Mouse (Mus musculus) embryonic fibroblast, embryonic 13.5 days (primary cell): Measurements from ENCODE around the gene Tmem79.
"Not testable (repeated sequence)": the region's sequence is repeated elsewhere in the genome, so short reads cannot be mapped to it uniquely, and the experiment has no call there.

Experiments
- CTCF ChIP-seq: IDR thresholded peaks from 2 replicates; pipeline ENCODE4 v1.5.1; 2011; ENCODE audit warnings: mild to moderate bottlenecking, control low read depth, low read length, moderate library complexity, borderline replicate concordance; ENCODE audit not compliant: insufficient read depth
- POLR2A ChIP-seq: IDR thresholded peaks from 2 replicates; pipeline ENCODE4 v1.6.1; 2011; ENCODE audit warnings: low read depth, mild to moderate bottlenecking, control low read depth, low read length, moderate library complexity

DNA sequence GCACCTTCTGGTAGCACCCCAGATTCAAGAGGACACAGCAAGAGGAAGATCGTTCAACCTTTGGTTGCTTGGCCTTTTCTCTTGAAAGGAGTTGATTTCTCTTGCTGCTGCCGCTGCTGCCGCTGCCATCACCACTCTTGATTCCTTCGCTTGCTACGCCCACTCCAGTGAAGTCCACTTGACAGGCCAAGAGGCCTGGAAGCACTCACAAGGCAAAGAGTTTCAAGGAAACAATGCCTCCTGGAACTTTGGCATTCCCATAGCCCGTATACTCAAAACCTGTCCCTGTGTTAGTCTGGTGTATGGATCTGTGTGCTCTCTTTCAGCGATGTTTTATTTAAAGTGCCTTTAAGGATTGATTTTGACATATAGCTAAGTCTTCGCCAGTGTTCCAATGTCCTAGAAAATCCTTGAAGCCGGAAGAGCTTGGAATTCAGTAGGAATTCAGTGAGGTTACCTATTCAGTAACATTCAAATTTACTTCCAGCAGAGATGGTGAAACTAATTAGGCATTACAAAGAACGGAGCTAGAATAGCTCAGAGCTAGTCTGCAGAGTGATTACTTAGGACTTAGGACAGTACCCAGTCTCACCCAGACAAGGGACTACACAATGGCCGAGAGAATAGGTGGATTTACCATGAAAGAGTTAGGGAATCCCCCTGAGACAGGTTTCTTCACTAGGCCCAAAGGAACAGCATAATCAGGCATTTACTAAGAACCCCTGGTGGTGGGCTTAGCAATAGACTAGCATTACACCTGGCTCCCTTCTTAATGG, 54.6 kb downstream of the Tmem79 start:
- not testable (repeated sequence) for TF ChIP-seq CTCF, POLR2A
